Mouse (Mus musculus) kidney, adult 2 months (tissue): ENCODE results near the gene Tuba3a.

Source experiments
- CTCF ChIP-seq: fragments of 200-500 bp; conservative IDR thresholded peaks from 2 replicates; pipeline ENCODE4 v1.5.1; 2011; ENCODE audit warnings: low read depth, mild to moderate bottlenecking, control low read depth, low read length, moderate library complexity, mixed read lengths; ENCODE audit not compliant: insufficient read depth, insufficient read length
- POLR2A ChIP-seq: fragments of 200-500 bp; IDR thresholded peaks from one replicate; pipeline ENCODE4 v1.6.1; 2011; ENCODE audit warnings: low read depth, low read length, control low read depth

- TF ChIP-seq CTCF (no peak), POLR2A (no peak)
Observed at GRCm38 (mm10) chr6:125291329-125291728, 5.5 kb upstream of the Tuba3a start.
